Mouse (Mus musculus) kidney, adult 11 months (tissue): ENCODE results near the gene Crygs.

Source experiments
- DNase-seq: peaks from one replicate; pipeline ENCODE4 v3.0.0; 2022

The Crygs gene

DNA sequence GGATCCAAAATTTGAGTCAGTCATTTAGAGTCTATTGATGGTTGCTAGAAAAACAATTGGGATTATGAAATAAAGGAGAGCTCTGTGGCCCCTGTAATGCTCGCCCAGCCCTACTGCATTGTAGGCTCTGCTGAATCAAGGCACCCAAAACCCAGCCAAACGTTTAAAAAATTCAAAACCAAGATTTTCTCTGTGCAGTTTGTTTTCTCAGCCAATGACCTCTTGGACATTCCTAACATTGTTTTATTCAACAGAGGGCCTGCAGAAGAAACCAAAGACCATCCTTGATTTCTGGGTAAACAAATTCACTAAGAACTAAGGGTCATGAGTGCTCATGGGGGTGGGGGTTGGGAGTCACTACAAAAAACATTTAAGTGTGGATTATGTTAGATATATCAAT, at the start of gene Crygs:
Gene Crygs, minus strand, starts transcription at position 101 of the 400 bp plus-strand sequence.
- DNase-seq: no peak

DNA sequence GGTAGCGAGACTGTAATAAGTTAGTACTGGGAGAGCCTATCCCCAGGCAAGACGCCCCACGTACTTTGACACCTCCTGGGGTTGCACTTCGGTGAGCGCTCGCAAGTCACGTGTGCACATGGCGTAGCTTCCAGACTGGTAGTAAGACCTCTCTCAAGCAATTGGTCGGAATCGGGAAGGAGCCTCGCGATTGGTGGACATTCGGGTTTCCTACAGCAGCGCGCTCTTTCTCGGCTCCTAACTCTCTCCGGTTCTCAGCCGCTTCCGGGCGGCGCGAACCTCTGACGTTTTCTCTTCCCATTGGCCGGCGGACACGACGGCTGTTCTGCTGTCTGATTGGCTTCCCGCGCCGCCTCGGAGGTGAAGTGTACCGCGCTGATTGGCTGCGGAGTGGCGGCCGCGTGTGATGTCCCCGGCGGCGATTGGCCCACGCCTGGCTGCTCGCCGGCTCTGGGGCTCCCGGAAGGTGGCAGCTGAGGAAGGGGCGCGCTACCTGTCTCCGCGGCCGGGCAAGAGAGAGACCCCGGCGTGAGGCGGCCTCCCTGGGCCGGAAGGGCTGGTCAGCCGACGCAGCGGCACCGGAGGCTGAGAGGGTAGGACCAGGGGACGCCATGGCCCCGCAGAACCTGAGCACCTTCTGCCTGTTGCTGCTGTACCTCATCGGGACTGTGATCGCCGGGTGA, 46.2 kb upstream of the Crygs start, which contains the start of the genes Tbccd1 and Dnajb11:
Gene Tbccd1, minus strand, starts transcription at position 239 of the 683 bp plus-strand sequence.
Gene Dnajb11, plus strand, starts transcription at position 415 of the 683 bp plus-strand sequence.
- peak; percentile 100 for DNase-seq

DNA sequence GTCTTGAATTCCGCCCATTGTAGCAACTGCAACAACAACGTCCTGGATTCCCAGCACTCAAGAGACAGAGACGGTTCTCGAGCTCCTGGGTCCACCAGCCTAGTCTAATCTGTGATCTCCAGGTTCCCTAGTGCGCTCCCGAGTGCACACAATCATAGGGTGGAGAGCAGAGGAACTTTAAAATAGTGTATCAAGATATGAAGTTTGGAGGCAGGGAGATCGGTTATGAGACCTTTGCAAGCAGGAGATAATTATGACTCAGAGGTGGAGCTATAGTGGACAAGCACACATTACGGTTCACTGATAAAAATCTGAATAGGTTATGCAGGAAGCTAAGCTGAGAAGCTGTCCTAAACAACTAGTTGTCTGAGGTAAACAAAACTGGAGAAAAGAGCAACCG, 45.4 kb upstream of the Crygs start:
- DNase-seq: no peak

DNA sequence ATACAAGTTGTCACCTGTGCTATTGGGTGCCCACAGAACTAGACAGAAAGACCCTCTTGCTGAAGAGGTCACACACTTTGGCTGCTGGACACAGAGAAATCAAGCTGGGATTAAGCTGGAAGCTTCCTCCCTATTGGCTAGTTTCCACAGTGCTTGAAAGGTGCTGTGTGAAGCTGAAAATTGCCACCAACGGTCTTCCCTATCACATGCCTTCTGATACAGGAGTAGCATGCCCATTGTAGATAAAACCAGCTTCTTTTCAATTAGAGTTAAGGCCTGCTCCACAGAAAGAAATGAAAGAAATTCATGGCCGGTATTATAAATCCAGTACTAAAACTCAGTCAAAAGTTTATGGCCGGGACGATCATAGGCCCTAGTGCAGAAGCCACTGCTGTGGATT, 41.3 kb upstream of the Crygs start:
- DNase-seq: no peak

DNA sequence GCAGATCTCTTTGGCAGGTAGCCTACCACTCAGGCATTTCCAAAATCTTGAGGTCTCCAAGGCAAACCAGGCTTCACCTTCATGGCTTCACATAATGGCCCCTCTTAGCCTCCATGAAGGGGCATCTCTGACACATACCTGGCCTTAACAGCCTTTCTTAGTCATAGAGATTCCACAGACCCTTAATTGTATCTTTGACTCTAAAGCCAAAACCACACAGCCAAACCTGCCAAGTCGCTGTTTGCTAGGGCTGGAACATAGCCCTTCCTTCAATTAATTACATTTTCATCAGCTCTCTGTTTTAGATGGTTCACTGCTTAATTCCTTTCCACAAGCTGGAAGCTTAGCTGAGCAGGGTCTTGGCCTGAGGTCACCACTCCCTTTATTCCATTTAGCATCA, 37.0 kb upstream of the Crygs start:
- DNase-seq: no peak

DNA sequence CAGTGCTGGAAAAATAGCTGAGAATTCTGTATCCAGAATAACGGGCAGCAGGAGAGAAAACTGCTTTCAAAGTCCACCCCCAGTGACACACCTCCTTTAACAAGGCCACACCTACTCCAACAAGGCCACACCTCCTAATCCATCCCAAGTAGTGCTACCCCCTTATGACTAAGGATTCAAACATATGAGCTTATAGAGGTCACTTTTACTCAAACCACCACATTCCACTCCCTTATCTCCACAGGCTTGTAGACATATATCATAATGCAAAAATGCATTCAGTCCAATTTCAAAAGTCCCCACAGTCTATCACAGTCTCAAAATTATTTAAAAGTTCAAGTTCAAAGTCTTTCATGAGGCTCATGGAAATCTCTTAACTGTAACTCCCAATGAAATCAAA, 36.3 kb upstream of the Crygs start:
- no peak for DNase-seq

DNA sequence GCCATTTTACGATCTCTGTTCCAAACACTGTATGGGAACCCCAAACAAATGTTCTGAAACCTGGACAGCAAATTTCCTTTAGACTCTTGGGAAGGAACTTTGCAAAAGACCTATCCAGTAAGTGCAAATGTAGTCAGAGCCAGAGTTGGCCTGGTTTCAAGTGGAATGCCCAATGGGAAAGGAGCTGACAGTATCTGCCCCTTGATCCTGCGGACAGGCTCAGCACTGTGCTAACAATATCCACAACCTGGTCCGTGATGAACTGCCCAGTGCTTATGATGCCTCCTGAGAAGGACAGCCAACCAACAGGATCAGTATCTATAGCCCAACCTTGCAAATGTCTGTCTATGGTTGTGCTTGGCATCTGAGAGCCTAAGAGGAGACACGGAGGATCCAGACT, 34.1 kb upstream of the Crygs start:
- DNase-seq: peak; percentile 50

DNA sequence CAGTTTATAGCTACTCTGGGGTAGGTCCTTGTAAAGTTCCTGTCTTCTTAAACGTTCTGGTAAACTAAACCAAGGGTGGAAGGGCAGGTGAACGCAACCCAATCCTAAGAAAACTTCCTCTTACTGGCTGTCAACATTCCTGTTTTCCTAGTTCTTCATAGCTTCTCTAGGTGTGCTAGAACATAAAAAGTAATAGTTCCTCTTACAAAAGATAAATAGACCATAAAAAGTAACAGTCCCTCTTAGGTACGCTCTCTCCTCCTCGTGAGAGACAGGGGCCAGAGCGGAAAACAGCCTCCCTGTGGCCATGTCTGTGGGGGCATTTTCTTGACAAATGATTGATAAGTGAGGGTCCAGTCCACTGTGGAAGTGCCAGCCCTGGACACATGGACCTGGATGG, 33.5 kb upstream of the Crygs start:
- no peak for DNase-seq

DNA sequence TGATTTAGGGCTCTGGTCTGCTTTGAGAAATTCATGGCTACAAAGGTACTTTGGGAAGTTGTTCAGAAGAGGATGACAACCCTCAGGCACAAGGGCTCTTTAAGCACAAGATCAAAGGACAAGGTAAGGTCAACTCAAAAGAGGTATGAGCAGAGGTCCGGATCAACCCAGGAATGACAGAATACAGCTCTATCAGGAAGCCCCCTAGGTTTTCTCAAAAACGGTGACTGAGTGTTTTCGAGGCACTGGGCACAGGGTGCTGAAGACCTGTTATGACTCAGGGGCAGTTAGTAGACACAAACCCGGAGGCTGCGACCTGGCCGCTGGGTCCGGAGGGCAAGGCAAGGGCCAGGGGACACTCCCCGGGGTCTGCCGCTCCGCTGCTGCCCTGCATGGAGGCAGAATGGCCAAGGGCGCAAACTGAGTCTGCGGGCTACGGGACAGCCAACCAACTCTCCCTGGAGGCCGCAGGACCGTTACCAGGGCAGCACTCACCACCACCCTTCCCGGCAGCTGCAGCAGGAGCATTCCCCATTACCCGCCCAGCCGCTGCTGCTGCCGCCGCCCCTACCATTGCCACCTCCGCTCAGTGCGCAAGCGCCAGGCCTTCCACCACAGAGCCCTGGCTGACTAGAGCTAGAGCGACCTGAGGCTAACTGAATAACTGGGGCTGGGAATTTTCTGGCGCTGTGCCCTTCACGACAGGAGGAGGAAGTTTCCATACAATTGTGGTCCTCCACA, 32.9 kb upstream of the Crygs start:
- peak; percentile 86 for DNase-seq

DNA sequence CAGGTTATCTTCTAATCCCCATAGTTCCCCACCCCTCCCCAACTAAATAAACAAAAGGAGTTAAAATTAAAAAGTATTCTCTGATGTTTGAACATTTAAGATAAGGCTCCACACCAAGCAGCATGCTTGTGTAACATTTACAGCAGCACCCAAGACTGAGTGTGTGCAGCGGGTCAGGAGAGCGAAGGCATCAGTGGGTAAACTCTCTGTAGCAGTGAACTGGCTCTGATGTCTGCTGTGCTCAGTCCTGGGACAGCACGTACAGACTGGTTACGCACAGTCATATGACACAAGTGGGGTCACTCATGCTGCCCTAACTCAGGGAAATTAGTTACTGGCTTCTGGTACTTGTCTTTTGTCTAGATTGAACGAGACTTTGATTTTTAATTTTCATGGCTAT, 31.5 kb upstream of the Crygs start:
- DNase-seq: no peak

DNA sequence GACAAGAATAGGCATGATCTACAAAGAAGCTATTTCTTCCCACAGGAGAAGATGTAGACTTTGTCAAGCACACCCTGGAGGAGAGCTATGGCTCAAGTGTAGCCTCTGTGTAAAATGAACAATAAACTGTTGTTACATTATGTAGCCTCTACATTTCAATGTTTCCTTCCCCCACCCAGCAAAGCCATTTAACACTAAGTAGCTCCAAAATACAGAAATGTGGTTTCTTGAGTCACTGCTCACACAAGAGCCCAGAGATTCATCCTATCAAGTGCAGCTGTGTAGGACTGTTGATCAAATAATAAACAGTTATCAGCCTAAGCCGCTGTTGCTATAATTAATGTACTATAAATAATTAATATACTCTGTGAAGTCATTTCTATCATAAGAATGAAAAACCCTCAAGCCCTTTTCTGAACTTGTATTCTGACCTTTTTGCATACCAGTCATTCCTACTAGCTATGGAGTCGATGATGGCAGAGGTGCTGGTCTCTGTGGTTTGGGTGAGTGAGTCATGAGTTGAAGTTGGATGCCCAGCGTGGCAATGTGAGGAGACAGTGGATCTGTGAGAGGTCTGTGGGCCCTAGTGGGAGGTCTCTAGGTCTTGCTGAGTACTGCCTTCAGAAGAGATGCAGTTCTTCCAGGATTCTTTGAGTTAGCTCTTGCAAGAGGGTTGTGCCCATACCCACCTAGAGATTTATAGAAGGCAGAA, 27.9 kb upstream of the Crygs start:
- DNase-seq: no peak

DNA sequence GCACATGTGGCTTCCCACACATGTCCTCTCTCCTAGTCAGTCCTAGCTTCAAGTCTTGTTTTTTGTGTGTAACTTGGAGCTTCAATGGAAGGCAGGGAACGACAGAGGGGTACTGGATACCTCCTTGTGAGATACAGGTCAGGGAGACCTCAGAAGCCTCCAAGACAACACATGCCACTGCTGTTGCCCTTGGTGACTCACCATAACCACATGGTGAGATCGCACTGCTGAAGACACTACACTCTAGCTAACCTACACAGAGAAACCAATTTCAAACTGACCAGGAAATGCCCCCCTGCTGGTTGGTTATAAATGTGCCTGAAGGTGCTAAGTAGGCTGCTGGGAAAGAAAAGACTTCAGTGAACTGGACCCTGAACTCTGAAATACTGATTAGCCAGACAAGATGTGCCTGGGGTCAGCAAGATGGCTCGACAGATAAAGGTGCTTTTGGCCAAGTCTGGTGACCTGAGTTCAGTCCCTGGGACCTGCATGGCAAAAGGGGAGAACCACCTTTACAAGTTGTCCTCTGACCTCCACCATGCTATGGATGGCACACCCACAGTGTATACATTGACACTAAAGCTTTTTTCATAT, 21.7 kb upstream of the Crygs start:
- no peak for DNase-seq

DNA sequence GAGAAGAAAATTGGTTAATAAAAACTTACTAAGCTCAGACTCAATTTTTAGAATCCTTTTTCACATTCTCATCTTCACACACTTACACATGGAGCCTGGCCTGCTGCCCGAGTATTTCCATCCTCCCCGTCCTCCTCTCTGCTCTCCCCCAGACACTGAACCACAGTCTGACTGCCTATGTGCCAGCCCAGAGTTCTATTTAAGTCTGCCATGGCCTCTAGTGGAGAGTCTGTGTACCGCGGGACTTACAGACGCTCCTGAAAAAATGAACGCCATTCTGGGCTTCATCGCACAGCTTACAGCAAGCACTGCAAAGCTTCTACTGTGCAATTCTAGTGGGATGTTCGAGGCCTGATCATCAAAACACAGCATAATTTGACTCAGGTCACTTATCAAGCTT, 9.4 kb upstream of the Crygs start:
- DNase-seq: no peak

DNA sequence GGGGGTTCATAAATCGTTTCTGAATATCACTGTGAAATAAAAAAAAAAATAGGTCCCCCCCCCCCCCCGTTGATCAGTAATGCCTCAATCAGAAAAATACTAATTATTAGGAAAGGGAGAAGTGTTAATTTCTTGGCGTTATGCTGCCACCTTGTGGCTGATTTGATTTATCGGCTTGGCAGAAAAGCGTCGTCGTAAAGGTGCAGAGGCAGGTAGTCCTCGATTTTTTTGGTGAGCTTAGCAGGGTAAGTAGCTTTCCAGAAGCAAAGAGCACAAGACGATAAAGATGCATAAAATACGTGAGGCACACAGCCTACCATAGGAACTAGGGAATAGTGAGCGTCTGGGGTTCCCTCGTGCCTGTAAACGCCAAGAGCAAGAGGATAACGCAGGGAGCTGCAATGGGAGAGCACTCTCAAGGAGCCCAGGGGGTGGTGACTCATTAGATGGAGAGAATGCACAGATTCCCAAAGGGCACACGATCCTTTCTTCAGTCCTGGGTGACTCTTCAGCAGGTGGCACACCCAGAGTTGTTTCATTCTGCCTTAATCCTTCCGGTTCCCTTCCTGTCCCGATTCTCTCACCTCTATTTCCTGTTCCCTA, 3.8 kb downstream of the Crygs start:
- DNase-seq: no peak

DNA sequence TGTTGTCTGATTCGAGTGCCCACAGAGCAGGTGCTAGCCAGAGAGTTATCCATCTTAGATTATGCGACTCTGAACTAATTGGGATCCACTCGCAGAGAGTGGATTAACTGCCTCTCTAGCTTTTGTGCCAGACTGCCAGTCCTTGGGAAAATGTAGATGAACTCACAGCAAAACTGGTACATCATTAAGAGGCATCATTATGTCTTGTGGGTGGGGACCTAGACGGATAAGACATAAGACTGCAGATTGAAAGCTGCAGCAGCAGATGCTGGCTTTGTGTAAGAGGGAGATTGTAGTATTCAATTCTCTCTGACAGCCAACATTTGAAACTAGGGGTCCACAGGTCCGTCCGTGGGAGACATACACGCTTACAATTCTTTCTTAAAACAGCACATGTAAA, 8.6 kb downstream of the Crygs start:
- DNase-seq: no peak

DNA sequence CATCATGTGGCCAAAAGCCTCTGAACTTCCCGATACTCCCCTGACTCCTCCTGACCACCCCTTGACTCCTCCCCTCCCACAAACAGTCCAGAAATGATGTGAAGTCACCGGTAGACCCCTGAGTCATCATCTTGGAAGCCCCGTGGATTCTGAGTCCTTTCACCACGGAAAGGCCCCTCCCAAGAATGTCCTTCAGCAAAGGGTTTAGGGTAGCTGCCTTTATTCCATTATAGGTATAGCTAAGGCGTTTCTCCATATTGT, 10.6 kb downstream of the Crygs start:
- DNase-seq: no peak

DNA sequence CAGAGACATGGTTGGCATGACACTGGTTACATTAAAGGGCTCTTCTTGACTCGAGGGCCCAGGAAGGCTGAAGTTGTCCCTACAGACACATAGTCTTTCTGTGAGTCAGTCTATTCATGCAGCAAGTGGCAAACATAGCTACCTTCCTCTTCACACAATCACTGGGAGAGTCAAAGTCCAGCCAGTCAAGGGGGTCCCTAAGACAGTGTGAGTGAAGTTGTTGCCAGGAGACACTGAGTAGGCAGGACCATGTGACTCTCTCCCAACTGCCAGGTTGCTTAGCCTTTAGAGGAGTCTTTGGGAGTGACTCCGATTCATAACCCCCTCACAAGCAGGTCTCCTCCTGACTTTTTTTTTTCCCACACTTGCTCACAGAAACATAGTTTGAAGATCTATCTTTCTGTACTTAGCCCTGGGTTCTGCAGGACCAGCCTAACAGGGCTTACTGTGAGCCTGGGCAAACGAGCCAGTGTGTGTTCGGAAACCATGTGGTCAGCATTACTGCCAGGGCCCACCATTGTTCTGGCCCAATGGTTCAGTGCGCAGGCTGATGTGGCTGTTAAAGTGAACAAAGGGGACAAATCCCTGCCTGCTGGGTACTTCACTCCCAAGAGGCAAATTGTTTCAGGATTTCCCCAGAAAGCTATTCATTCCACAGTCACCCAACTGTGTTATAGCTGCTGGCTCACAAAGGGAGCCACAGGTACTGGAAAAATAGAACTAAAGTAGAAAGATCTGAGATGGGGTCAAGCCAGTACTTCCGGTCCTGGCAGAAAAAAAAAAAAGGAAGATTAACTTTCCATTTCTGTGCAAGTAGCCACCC, 11.1 kb downstream of the Crygs start:
- no peak for DNase-seq

DNA sequence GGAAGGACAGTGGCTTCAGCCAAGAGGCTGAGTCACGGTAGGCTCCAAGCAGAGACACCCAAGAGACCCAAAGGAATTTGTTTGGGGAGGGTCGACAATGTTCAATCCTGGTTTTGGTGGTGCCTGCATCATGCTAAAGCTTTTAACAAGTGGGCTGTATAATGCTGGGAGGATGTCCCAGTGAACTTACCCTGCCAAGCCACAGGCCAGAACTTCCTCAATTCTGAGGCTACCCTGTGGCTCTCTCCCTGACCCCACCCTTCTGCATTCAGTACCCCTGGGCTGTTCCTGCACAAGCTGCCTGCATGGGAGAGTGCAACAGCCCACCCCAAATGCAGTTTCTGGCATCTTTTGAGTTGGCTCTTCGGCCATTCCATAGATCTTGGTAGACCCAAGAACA, 12.9 kb downstream of the Crygs start:
- DNase-seq: no peak

DNA sequence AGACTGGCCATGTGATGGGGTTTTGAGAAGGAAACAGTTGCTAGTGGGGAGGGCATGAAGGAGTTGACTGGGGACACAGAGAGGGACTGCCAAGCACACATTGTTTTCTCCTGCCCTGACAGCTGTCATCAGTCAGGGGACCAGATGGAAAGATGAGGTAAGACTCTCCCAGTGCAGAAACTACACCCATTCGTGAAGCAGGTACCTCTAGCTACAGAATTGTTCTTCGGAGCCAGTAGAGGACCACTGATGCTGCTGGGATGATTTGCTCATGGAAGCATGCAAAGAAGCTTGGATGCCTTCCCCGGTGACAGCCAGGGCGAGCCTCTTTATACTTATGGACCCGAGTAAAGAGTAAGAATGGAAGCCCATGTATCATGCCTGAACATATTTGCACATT, 13.9 kb downstream of the Crygs start:
- no peak for DNase-seq

DNA sequence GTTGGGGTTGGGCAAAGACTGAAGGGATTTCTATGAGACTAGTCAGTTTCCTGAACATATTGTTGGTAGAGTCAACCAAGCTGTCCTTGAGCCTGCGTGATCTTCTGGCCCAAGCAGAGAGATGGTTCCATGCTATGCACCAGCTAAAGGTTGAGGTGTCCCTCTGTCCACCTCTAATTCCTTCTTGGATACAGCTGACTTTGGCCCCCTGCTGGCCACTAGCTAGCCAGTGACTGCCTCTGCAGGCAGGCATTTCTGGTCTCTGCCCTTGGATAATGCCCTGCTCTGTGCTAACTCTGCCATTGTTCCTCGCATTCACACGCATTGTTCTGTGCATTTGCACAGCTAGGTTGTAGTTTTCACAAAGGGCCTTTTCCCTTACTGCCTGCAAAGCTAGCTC, 15.9 kb downstream of the Crygs start:
- no peak for DNase-seq

DNA sequence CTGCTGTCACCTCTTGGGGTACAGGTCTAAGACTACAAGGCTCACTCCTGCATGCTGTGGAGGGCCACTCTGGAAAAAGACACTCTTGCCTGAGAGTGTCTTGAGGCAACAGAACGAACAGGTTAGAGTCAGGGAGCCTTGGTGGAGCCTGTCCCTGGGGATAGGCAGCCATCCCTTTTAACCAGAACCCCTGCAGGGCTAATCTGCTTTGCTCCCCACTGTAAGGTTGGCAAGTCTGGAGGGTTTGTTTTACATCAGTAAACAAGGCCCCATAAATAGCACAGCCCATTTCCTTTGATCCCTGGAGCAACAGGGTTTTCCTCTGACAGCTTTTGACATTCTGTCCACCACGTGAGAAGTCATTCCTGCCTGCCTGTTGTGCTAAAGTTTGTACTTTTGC, 20.1 kb downstream of the Crygs start:
- DNase-seq: no peak

DNA sequence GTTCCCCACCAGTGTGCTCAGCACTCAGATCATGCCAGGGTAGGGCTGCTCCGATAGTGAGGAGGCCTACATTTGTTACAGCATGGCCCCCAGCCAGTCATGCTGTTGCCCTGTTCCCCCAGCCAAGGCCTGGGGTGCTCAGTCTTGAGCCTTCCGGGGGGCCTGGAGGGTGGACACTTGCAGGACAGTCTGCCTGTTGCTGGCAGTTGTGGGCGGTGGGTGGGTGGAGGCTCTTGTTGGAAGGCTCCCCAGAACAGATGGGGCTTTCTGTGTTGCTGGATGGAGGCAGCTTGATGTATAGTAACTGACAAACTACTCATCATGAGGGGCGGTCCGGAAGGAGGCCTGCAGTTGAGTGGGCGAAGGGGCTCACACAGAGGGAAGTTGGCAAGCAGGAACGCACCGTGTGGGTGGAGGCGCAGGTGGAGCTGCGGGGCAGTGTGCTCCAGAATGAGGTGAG, 21.4 kb downstream of the Crygs start:
- DNase-seq: no peak
